Mouse (Mus musculus): ENCODE measurements around the gene Gba. TPM values are rescaled to one million over a fixed set of nuclear protein-coding genes. Genes with fewer than 3 reads are reported as not detected.
A peak's percentile ranks its signal among the peaks of the same experiment; 100 is the strongest.

Gene Gba
- polyA plus RNA-seq, 1 experiment from 2014 or later, result 98.5 TPM

GRCm38 (mm10) chr3:89226900-89227299, 24.2 kb downstream of the Gba start, which contains the start of gene Mtx1:
Mtx1 (minus strand) TSS chr3:89227088.
- no peak for ATAC-seq (ENCODE audit: low FRiP score, low TSS enrichment)
- WGBS, result 10% methylated on average over 20 of the region's 21 CpGs
- peaks cover 3% of the 10 kb centered on the region; the same call in 1 of the 2 replicates for H3K4me1 ChIP-seq (replicated peaks; ENCODE audit: control insufficient read depth, insufficient read depth)
- no peaks in the 10 kb centered on the region for H3K27me3 ChIP-seq (ENCODE audit: control insufficient read depth, insufficient read depth, low read length)
- TF ChIP-seq CTCF (IDR thresholded peaks at IDR 0.05; ENCODE audit: low read depth) (no peak), EP300 (optimal IDR thresholded peaks at IDR 0.05) (no peak)
- H3K9me3 ChIP-seq (ENCODE audit: control insufficient read depth, low read length), result no peaks in the 10 kb centered on the region
- H3K4me2 ChIP-seq (replicated peaks; ENCODE audit: low read depth), result peak within 1 kb of the TSS; percentile 61
- H3K9ac ChIP-seq (ENCODE audit: low read length), result peak within 1 kb of the TSS; percentile 41; the same call in 1 of the 2 replicates
- H3K36me3 ChIP-seq (ENCODE audit: control insufficient read depth, insufficient read depth, low read length), result peaks cover 4% of the 10 kb centered on the region; the same call in 1 of the 2 replicates
- no peak for DNase-seq (ENCODE audit: low spot score)
- H3K27ac ChIP-seq (replicated peaks), result peak within 1 kb of the TSS; percentile 77
- H3K4me3 ChIP-seq (ENCODE audit: low read depth, low read length), result peak within 1 kb of the TSS; percentile 38

GRCm38 (mm10) chr3:89227307-89228179, 24.8 kb downstream of the Gba start:
- TF ChIP-seq EP300 (optimal IDR thresholded peaks at IDR 0.05), result no peak
- TF ChIP-seq CTCF (IDR thresholded peaks at IDR 0.05; ENCODE audit: low read depth), result no peak
- Histone ChIP-seq H3K9me3 (ENCODE audit: control insufficient read depth, low read length) (no peaks in the 10 kb centered on the region), H3K27me3 (ENCODE audit: control insufficient read depth, insufficient read depth, low read length) (no peaks in the 10 kb centered on the region), H3K27ac (replicated peaks) (peak overlapping the region; percentile 77), H3K4me2 (replicated peaks; ENCODE audit: low read depth) (peak overlapping the region; percentile 61), H3K36me3 (ENCODE audit: control insufficient read depth, insufficient read depth, low read length) (peaks cover 4% of the 10 kb centered on the region; the same call in 1 of the 2 replicates), H3K4me1 (replicated peaks; ENCODE audit: control insufficient read depth, insufficient read depth) (peaks cover 3% of the 10 kb centered on the region; the same call in 1 of the 2 replicates), H3K9ac (ENCODE audit: low read length) (peak overlapping the region; percentile 41; the same call in 1 of the 2 replicates), H3K4me3 (ENCODE audit: low read depth, low read length) (peak overlapping the region; percentile 38)
- ATAC-seq (ENCODE audit: low FRiP score, low TSS enrichment) (peak; percentile 75), DNase-seq (ENCODE audit: low spot score) (peak; percentile 91)
- 3% methylated on average over 41 of the region's 41 CpGs for WGBS

GRCm38 (mm10) chr3:89228180-89228549, 25.4 kb downstream of the Gba start:
- H3K9me3 ChIP-seq (ENCODE audit: control insufficient read depth, low read length), result no peaks in the 10 kb centered on the region
- peak; percentile 61 for ATAC-seq (ENCODE audit: low FRiP score, low TSS enrichment)
- H3K4me2 ChIP-seq (replicated peaks; ENCODE audit: low read depth), result peak overlapping the region; percentile 61
- H3K36me3 ChIP-seq (ENCODE audit: control insufficient read depth, insufficient read depth, low read length), result peaks cover 4% of the 10 kb centered on the region; the same call in 1 of the 2 replicates
- H3K4me3 ChIP-seq (ENCODE audit: low read depth, low read length), result peak overlapping the region; percentile 38
- H3K27me3 ChIP-seq (ENCODE audit: control insufficient read depth, insufficient read depth, low read length), result no peaks in the 10 kb centered on the region
- H3K27ac ChIP-seq (replicated peaks), result peak overlapping the region; percentile 77
- under 1% methylated on average over 17 of the region's 20 CpGs for WGBS
- peaks cover 3% of the 10 kb centered on the region; the same call in 1 of the 2 replicates for H3K4me1 ChIP-seq (replicated peaks; ENCODE audit: control insufficient read depth, insufficient read depth)
- TF ChIP-seq EP300 (optimal IDR thresholded peaks at IDR 0.05), result no peak
- TF ChIP-seq CTCF (IDR thresholded peaks at IDR 0.05; ENCODE audit: low read depth), result peak; percentile 98
- DNase-seq (ENCODE audit: low spot score), result peak; percentile 93
- H3K9ac ChIP-seq (ENCODE audit: low read length), result peak overlapping the region; percentile 55

- peak within 1 kb of the TSS; percentile 38 for H3K4me3 ChIP-seq (ENCODE audit: low read depth, low read length)
- DNase-seq (ENCODE audit: low spot score), result peak; percentile 89
- no peaks in the 10 kb centered on the region for H3K27me3 ChIP-seq (ENCODE audit: control insufficient read depth, insufficient read depth, low read length)
- H3K27ac ChIP-seq (replicated peaks), result peak within 1 kb of the TSS; percentile 77
- peaks cover 3% of the 10 kb centered on the region; the same call in 1 of the 2 replicates for H3K4me1 ChIP-seq (replicated peaks; ENCODE audit: control insufficient read depth, insufficient read depth)
- peaks cover 4% of the 10 kb centered on the region; the same call in 1 of the 2 replicates for H3K36me3 ChIP-seq (ENCODE audit: control insufficient read depth, insufficient read depth, low read length)
- H3K9ac ChIP-seq (ENCODE audit: low read length), result peak within 1 kb of the TSS; percentile 55
- WGBS, result 31% methylated on average over 10 of the region's 10 CpGs
- H3K9me3 ChIP-seq (ENCODE audit: control insufficient read depth, low read length), result no peaks in the 10 kb centered on the region
- peak; percentile 58 for ATAC-seq (ENCODE audit: low FRiP score, low TSS enrichment)
- H3K4me2 ChIP-seq (replicated peaks; ENCODE audit: low read depth), result peak within 1 kb of the TSS; percentile 61
- TF ChIP-seq CTCF (IDR thresholded peaks at IDR 0.05; ENCODE audit: low read depth) (no peak), EP300 (optimal IDR thresholded peaks at IDR 0.05) (no peak)
These were observed 26.1 kb downstream of the Gba start, which contains the start of gene Muc1 for GRCm38 (mm10) chr3:89228836-89229235. Muc1 (plus strand) TSS chr3:89229057.

GRCm38 (mm10) chr3:89229276-89229675, 26.5 kb downstream of the Gba start:
- Histone ChIP-seq H3K36me3 (ENCODE audit: control insufficient read depth, insufficient read depth, low read length) (peaks cover 4% of the 10 kb centered on the region; the same call in 1 of the 2 replicates), H3K9me3 (ENCODE audit: control insufficient read depth, low read length) (no peaks in the 10 kb centered on the region), H3K27me3 (ENCODE audit: control insufficient read depth, insufficient read depth, low read length) (no peaks in the 10 kb centered on the region), H3K4me2 (replicated peaks; ENCODE audit: low read depth) (peak overlapping the region; percentile 61), H3K27ac (replicated peaks) (peak overlapping the region; percentile 77), H3K4me3 (ENCODE audit: low read depth, low read length) (peak overlapping the region; percentile 38), H3K4me1 (replicated peaks; ENCODE audit: control insufficient read depth, insufficient read depth) (peaks cover 3% of the 10 kb centered on the region; the same call in 1 of the 2 replicates), H3K9ac (ENCODE audit: low read length) (peak overlapping the region; percentile 55; the same call in 1 of the 2 replicates)
- ATAC-seq (ENCODE audit: low FRiP score, low TSS enrichment) (peak; percentile 24; the same call in 1 of the 2 replicates), DNase-seq (ENCODE audit: low spot score) (peak; percentile 73)
- TF ChIP-seq CTCF (IDR thresholded peaks at IDR 0.05; ENCODE audit: low read depth) (no peak), EP300 (optimal IDR thresholded peaks at IDR 0.05) (no peak)
- WGBS, result 46% methylated on average over 4 of the region's 4 CpGs

All from stomach, postnatal 0 days (tissue).